Mouse (Mus musculus) hindbrain, postnatal 0 days (tissue): ENCODE measurements around the gene Sacs. TPM values are rescaled to one million over a fixed set of nuclear protein-coding genes. Genes with fewer than 3 reads are reported as not detected.

Experiments
- ATAC-seq: fragments of 200-750 bp; cut with Nextera tagmentation; 2 replicates; pipeline ENCODE4 v1.8.0; 2017; ENCODE audit warnings: mild to moderate bottlenecking, moderate TSS enrichment, moderate library complexity
- DNase-seq: peaks from one replicate; pipeline ENCODE4 v3.0.0-alpha.2; 2015; ENCODE audit warnings: low spot score
- H3K27ac ChIP-seq: fragments of 300-500 bp; sonication (generic); 2 replicates; pipeline ENCODE4 v1.5.1; 2014; ENCODE audit warnings: mild to moderate bottlenecking
- H3K27me3 ChIP-seq: fragments of 300-500 bp; sonication (generic); 2 replicates; pipeline ENCODE4 v1.6.1; 2014; ENCODE audit warnings: low read length, mixed read lengths; ENCODE audit not compliant: insufficient read depth
- H3K36me3 ChIP-seq: fragments of 300-500 bp; sonication (generic); 2 replicates; pipeline ENCODE4 v1.6.1; 2014; ENCODE audit warnings: low read length, mixed read lengths; ENCODE audit not compliant: insufficient read depth
- H3K4me1 ChIP-seq: fragments of 300-500 bp; sonication (generic); 2 replicates; pipeline ENCODE4 v1.6.1; 2014; ENCODE audit warnings: antibody characterized with exemption, low read length, mixed read lengths; ENCODE audit not compliant: insufficient read depth
- H3K4me2 ChIP-seq: fragments of 300-500 bp; sonication (generic); 2 replicates; pipeline ENCODE4 v1.6.1; 2014; ENCODE audit warnings: low read depth, mild to moderate bottlenecking, low read length, moderate library complexity, mixed read lengths
- H3K4me3 ChIP-seq: fragments of 300-500 bp; sonication (generic); 2 replicates; pipeline ENCODE4 v1.5.1; 2014; ENCODE audit warnings: low read length
- H3K9ac ChIP-seq: fragments of 300-500 bp; sonication (generic); replicated peaks from 2 replicates; pipeline ENCODE4 v1.6.1; 2014; ENCODE audit warnings: mild to moderate bottlenecking, low read length, moderate library complexity, mixed read lengths
- H3K9me3 ChIP-seq: fragments of 300-500 bp; sonication (generic); 2 replicates; pipeline ENCODE4 v1.6.1; 2016; ENCODE audit warnings: low read length, mixed read lengths
- CTCF ChIP-seq: IDR thresholded peaks from 2 replicates; pipeline ENCODE4 v1.5.1; 2016; ENCODE audit warnings: antibody characterized with exemption, control low read depth, low read depth
- WGBS: fragments of 180-500 bp; shearing (Covaris S2); extraction: QIAGEN DNeasy Blood & Tissue Kit; methylation state at CpG from one replicate; pipeline ENCODE4 v1.1.7; 2014; 5-methylcytosine and 5-hydroxymethylcytosine counted together
- polyA plus RNA-seq: library from polyadenylated mRNA; unstranded; fragments of >200 nt; fragmentation: Nextera tagmentation; extraction: Ambion mirVana; gene quantifications from 2 replicates; pipeline ENCODE4 v1.2.1, GENCODE M21; 2015
- total RNA-seq: library from RNA; depleted of rRNA; stranded (reverse); fragments of >200 nt; gene quantifications from 2 replicates; pipeline ENCODE4 v1.2.3, GENCODE M21; 2014

The Sacs gene
- total and polyA plus RNA-seq, 2 experiments from 2014 or later: 7.2 to 37.7 TPM

- no peaks in the 10 kb centered on the region for H3K36me3 ChIP-seq
- H3K27ac ChIP-seq: no peak overlapping the region
- H3K4me1 ChIP-seq: no peaks in the 10 kb centered on the region
- TF ChIP-seq CTCF: no peak
- ATAC-seq: no peak
- H3K9me3 ChIP-seq: no peaks in the 10 kb centered on the region
- H3K4me2 ChIP-seq: no peak overlapping the region
- 35% methylated on average over 1 of the region's 1 CpGs for WGBS
- H3K9ac ChIP-seq: no peak overlapping the region
- DNase-seq: no peak
- no peaks in the 10 kb centered on the region for H3K27me3 ChIP-seq
- no peak overlapping the region for H3K4me3 ChIP-seq
Measured at GRCm38 (mm10) chr14:61160920-61161319, 22.7 kb downstream of the Sacs start.

DNA sequence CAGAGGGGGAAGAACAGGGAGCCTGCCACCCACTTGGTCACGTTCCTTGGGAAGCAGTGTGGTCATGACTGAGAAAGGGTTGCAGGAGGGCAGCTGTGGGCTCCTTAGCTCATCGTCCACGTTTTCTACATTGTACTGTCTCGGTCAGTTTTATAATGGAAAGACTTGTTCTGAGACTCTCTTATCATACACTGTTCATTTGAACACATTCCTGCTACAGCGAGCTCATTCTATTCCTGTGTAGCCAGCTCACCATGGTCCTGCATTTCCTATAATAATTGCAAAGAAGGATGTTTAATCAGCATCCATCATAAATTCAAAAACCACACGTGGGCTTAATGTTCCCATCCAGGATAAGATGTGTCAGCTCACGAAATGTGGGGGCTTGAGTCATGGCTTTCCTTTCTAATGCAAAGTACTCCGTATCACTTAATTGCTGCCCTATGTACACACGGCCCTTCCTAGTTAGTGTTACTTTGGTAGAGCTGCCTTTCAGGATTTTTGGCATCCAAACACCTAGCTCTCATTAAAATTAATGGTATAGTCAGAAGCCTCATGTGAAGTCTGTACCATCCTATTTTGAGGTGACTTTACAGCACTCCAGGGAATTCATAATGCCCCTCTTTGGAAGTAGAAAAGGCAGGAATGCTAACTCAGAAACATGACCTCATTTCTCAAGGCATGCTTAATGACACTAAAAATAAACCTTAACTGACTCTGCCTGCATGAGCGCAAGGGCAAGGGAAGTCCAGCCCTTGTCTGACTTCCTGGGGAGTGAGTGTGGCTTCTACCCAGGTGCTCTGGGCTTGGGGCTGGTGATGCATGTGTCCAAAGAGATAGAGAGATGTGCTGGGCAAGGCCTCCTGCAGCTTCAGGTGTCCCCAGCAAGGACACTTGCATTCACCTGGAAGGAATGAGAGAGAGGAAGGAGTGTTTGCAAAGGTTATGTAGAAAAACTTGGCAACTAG lies 23.4 kb downstream of the Sacs start:
- H3K9ac ChIP-seq: no peak overlapping the region
- DNase-seq: no peak
- H3K27ac ChIP-seq: no peak overlapping the region
- no peak overlapping the region for H3K4me3 ChIP-seq
- no peaks in the 10 kb centered on the region for H3K9me3 ChIP-seq
- H3K4me2 ChIP-seq: no peak overlapping the region
- no peak for TF ChIP-seq CTCF
- H3K36me3 ChIP-seq: no peaks in the 10 kb centered on the region
- ATAC-seq: no peak
- 74% methylated on average over 10 of the region's 10 CpGs for WGBS
- no peaks in the 10 kb centered on the region for H3K4me1 ChIP-seq
- no peaks in the 10 kb centered on the region for H3K27me3 ChIP-seq

DNA sequence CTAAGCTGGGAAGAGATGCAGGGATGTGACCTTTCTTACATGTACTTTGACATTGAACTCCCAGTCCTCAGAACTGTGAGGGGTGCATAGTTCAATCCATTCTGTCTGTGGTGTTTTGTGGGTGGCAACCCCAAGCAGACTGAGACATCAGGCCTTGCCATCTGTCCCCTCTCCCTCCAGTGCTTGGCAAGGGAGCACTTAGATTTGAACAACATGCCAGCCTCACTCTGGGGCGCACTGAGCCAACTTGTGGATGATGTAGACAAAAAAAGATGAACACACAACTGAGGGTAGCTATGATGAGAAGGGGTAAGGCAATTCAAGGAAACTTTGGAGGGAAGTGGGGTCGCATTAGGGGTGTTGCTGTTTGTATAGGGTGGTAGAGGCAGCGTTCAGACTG lies 26.2 kb downstream of the Sacs start:
- H3K27me3 ChIP-seq: no peaks in the 10 kb centered on the region
- H3K9ac ChIP-seq: no peak overlapping the region
- WGBS: 80% methylated on average over 3 of the region's 3 CpGs
- DNase-seq: no peak
- no peak for ATAC-seq
- H3K4me3 ChIP-seq: no peak overlapping the region
- no peak for TF ChIP-seq CTCF
- no peak overlapping the region for H3K4me2 ChIP-seq
- no peaks in the 10 kb centered on the region for H3K36me3 ChIP-seq
- H3K9me3 ChIP-seq: no peaks in the 10 kb centered on the region
- H3K27ac ChIP-seq: no peak overlapping the region
- H3K4me1 ChIP-seq: no peaks in the 10 kb centered on the region

- DNase-seq (no peak), ATAC-seq (no peak)
- H3K4me1 ChIP-seq: no peaks in the 10 kb centered on the region
- H3K27ac ChIP-seq: no peak overlapping the region
- no peaks in the 10 kb centered on the region for H3K27me3 ChIP-seq
- H3K4me3 ChIP-seq: no peak overlapping the region
- no peak overlapping the region for H3K9ac ChIP-seq
- H3K36me3 ChIP-seq: no peaks in the 10 kb centered on the region
- WGBS: 81% methylated on average over 9 of the region's 9 CpGs
- H3K4me2 ChIP-seq: no peak overlapping the region
- TF ChIP-seq CTCF: no peak
- no peaks in the 10 kb centered on the region for H3K9me3 ChIP-seq
Measured at GRCm38 (mm10) chr14:61165929-61166328, 27.7 kb downstream of the Sacs start.

- Histone ChIP-seq H3K9ac (no peak overlapping the region), H3K27ac (no peak overlapping the region), H3K4me2 (no peak overlapping the region), H3K9me3 (no peaks in the 10 kb centered on the region), H3K27me3 (no peaks in the 10 kb centered on the region), H3K36me3 (no peaks in the 10 kb centered on the region; the same call in 1 of the 2 replicates), H3K4me3 (no peak overlapping the region), H3K4me1 (peaks cover 7% of the 10 kb centered on the region)
- no peak for DNase-seq
- TF ChIP-seq CTCF: no peak
- WGBS: 88% methylated on average over 5 of the region's 5 CpGs
- no peak for ATAC-seq
Measured at GRCm38 (mm10) chr14:61171261-61171970, 33.2 kb downstream of the Sacs start.

- ATAC-seq (peak; percentile 98), DNase-seq (peak; percentile 98)
- WGBS: 0% methylated on average over 41 of the region's 52 CpGs
- H3K4me1 ChIP-seq: peaks cover 7% of the 10 kb centered on the region
- H3K36me3 ChIP-seq: no peaks in the 10 kb centered on the region; the same call in 1 of the 2 replicates
- H3K4me3 ChIP-seq: peak overlapping the region; percentile 88
- peak overlapping the region; percentile 85 for H3K9ac ChIP-seq
- peak overlapping the region; percentile 77 for H3K4me2 ChIP-seq
- no peak for TF ChIP-seq CTCF
- H3K27ac ChIP-seq: peak overlapping the region; percentile 96
- no peaks in the 10 kb centered on the region for H3K27me3 ChIP-seq
- H3K9me3 ChIP-seq: no peaks in the 10 kb centered on the region
Measured at GRCm38 (mm10) chr14:61172548-61173158, 34.4 kb downstream of the Sacs start.
